Mouse (Mus musculus) heart, embryonic 10.5 days (tissue): Measurements from ENCODE around the gene Rhobtb1. TPM values are rescaled to one million over a fixed set of nuclear protein-coding genes. Genes with fewer than 3 reads are reported as not detected.

Experiments
- DNase-seq: peaks from one replicate; pipeline ENCODE4 v3.0.0-alpha.2; 2017; ENCODE audit warnings: low spot score
- H3K27ac ChIP-seq: fragments of 300-500 bp; sonication (generic); 2 replicates; pipeline ENCODE4 v1.5.1; 2016; ENCODE audit warnings: mild to moderate bottlenecking
- H3K27me3 ChIP-seq: fragments of 300-500 bp; sonication (generic); 2 replicates; pipeline ENCODE4 v1.6.1; 2016; ENCODE audit warnings: mild to moderate bottlenecking; ENCODE audit not compliant: poor library complexity, insufficient read depth, severe bottlenecking
- H3K36me3 ChIP-seq: fragments of 300-500 bp; sonication (generic); 2 replicates; pipeline ENCODE4 v1.6.1; 2016; ENCODE audit warnings: mild to moderate bottlenecking, moderate library complexity
- H3K4me1 ChIP-seq: fragments of 300-500 bp; sonication (generic); 2 replicates; pipeline ENCODE4 v1.6.1; 2016; ENCODE audit warnings: mild to moderate bottlenecking
- H3K4me3 ChIP-seq: fragments of 300-500 bp; sonication (generic); 2 replicates; pipeline ENCODE4 v1.5.1; 2016; ENCODE audit warnings: mild to moderate bottlenecking, moderate library complexity
- H3K9me3 ChIP-seq: fragments of 300-500 bp; sonication (generic); 2 replicates; pipeline ENCODE4 v1.6.1; 2016; ENCODE audit warnings: mild to moderate bottlenecking, moderate library complexity
- WGBS: fragments of 180-500 bp; shearing (Covaris S2); methylation state at CpG from one replicate; pipeline ENCODE4 v1.1.7; 2016; 5-methylcytosine and 5-hydroxymethylcytosine counted together
- polyA plus RNA-seq: library from polyadenylated mRNA; unstranded; fragments of >200 nt; fragmentation: Nextera tagmentation; extraction: Ambion mirVana; gene quantifications from 2 replicates; pipeline ENCODE4 v1.2.1, GENCODE M21; 2016

Rhobtb1 gene
- 26.6 and 28.4 TPM in 2 replicates for polyA plus RNA-seq

GRCm38 (mm10) chr10:69151045-69151444, at the start of gene Rhobtb1:
TSS of gene Rhobtb1 (plus strand) at chr10:69151434.
- WGBS = 71% methylated on average over 20 of the region's 20 CpGs
- no peak within 1 kb of the TSS for H3K27ac ChIP-seq
- H3K9me3 ChIP-seq = no peaks in the 10 kb centered on the region
- H3K4me3 ChIP-seq = no peak within 1 kb of the TSS
- no peaks in the 10 kb centered on the region for H3K36me3 ChIP-seq
- H3K27me3 ChIP-seq = no peaks in the 10 kb centered on the region
- no peak for DNase-seq
- 0 out of 2 replicates have a peak, but pooled peaks cover 4% of the 10 kb centered on the region for H3K4me1 ChIP-seq

GRCm38 (mm10) chr10:69101988-69102387, 49.2 kb upstream of the Rhobtb1 start:
- Histone ChIP-seq H3K4me1 (no peaks in the 10 kb centered on the region), H3K27me3 (no peaks in the 10 kb centered on the region), H3K9me3 (no peaks in the 10 kb centered on the region), H3K4me3 (no peak overlapping the region), H3K36me3 (no peaks in the 10 kb centered on the region), H3K27ac (no peak overlapping the region)
- 78% methylated on average over 4 of the region's 4 CpGs for WGBS
- DNase-seq = no peak

- no peak for DNase-seq
- H3K27me3 ChIP-seq = no peaks in the 10 kb centered on the region
These were observed 46.9 kb upstream of the Rhobtb1 start for GRCm38 (mm10) chr10:69104143-69104882.

GRCm38 (mm10) chr10:69104883-69105225, 46.4 kb upstream of the Rhobtb1 start:
- Histone ChIP-seq H3K27me3 (no peaks in the 10 kb centered on the region), H3K4me1 (no peaks in the 10 kb centered on the region), H3K36me3 (no peaks in the 10 kb centered on the region), H3K27ac (no peak overlapping the region), H3K4me3 (no peak overlapping the region), H3K9me3 (no peaks in the 10 kb centered on the region)
- WGBS = 66% methylated on average over 9 of the region's 9 CpGs
- no peak for DNase-seq

More at GRCm38 (mm10) chr10:69104143-69104882, 46.9 kb upstream of the Rhobtb1 start:
- WGBS = 80% methylated on average over 12 of the region's 12 CpGs
- H3K9me3 ChIP-seq = no peaks in the 10 kb centered on the region
- no peak overlapping the region for H3K4me3 ChIP-seq
- no peaks in the 10 kb centered on the region for H3K36me3 ChIP-seq
- no peaks in the 10 kb centered on the region for H3K4me1 ChIP-seq
- H3K27ac ChIP-seq = no peak overlapping the region

GRCm38 (mm10) chr10:69106796-69107195, 44.4 kb upstream of the Rhobtb1 start:
- H3K27me3 ChIP-seq = no peaks in the 10 kb centered on the region
- no peaks in the 10 kb centered on the region for H3K4me1 ChIP-seq
- no peak overlapping the region for H3K4me3 ChIP-seq
- no peaks in the 10 kb centered on the region for H3K9me3 ChIP-seq
- H3K27ac ChIP-seq = no peak overlapping the region
- H3K36me3 ChIP-seq = no peaks in the 10 kb centered on the region
- WGBS = 91% methylated on average over 1 of the region's 1 CpGs
- no peak for DNase-seq

GRCm38 (mm10) chr10:69107253-69107652, 44.0 kb upstream of the Rhobtb1 start:
- no peak for DNase-seq
- Histone ChIP-seq H3K9me3 (peaks cover under 1% of the 10 kb centered on the region; the same call in 1 of the 2 replicates), H3K4me3 (no peak overlapping the region), H3K27me3 (no peaks in the 10 kb centered on the region), H3K4me1 (no peaks in the 10 kb centered on the region), H3K36me3 (no peaks in the 10 kb centered on the region), H3K27ac (no peak overlapping the region)
- WGBS = 63% methylated on average over 8 of the region's 8 CpGs

- Histone ChIP-seq H3K36me3 (no peaks in the 10 kb centered on the region), H3K4me3 (no peak overlapping the region), H3K27ac (no peak overlapping the region), H3K27me3 (no peaks in the 10 kb centered on the region), H3K4me1 (no peaks in the 10 kb centered on the region), H3K9me3 (peaks cover 5% of the 10 kb centered on the region)
- DNase-seq = no peak
These were observed 36.9 kb upstream of the Rhobtb1 start for GRCm38 (mm10) chr10:69114384-69114783.

- Histone ChIP-seq H3K36me3 (no peaks in the 10 kb centered on the region), H3K9me3 (no peaks in the 10 kb centered on the region), H3K4me3 (no peak overlapping the region), H3K4me1 (no peaks in the 10 kb centered on the region), H3K27ac (no peak overlapping the region), H3K27me3 (no peaks in the 10 kb centered on the region)
- no peak for DNase-seq
These were observed 33.2 kb upstream of the Rhobtb1 start for GRCm38 (mm10) chr10:69117996-69118395.

GRCm38 (mm10) chr10:69118893-69119292, 32.3 kb upstream of the Rhobtb1 start:
- 82% methylated on average over 3 of the region's 3 CpGs for WGBS
- Histone ChIP-seq H3K27me3 (no peaks in the 10 kb centered on the region), H3K36me3 (no peaks in the 10 kb centered on the region), H3K27ac (no peak overlapping the region), H3K9me3 (no peaks in the 10 kb centered on the region), H3K4me1 (no peaks in the 10 kb centered on the region), H3K4me3 (no peak overlapping the region)
- DNase-seq = no peak

- Histone ChIP-seq H3K4me3 (no peak overlapping the region), H3K27ac (no peak overlapping the region), H3K4me1 (no peaks in the 10 kb centered on the region), H3K27me3 (no peaks in the 10 kb centered on the region), H3K9me3 (no peaks in the 10 kb centered on the region), H3K36me3 (no peaks in the 10 kb centered on the region)
- WGBS = 88% methylated on average over 1 of the region's 1 CpGs
- DNase-seq = no peak
These were observed 31.8 kb upstream of the Rhobtb1 start for GRCm38 (mm10) chr10:69119456-69119855.

- Histone ChIP-seq H3K27ac (no peak overlapping the region), H3K36me3 (no peaks in the 10 kb centered on the region), H3K9me3 (no peaks in the 10 kb centered on the region), H3K4me1 (no peaks in the 10 kb centered on the region), H3K27me3 (no peaks in the 10 kb centered on the region), H3K4me3 (no peak overlapping the region)
- no peak for DNase-seq
- WGBS = 87% methylated on average over 2 of the region's 2 CpGs
These were observed 24.7 kb upstream of the Rhobtb1 start for GRCm38 (mm10) chr10:69126546-69126945.

- no peaks in the 10 kb centered on the region for H3K9me3 ChIP-seq
- H3K4me1 ChIP-seq = no peaks in the 10 kb centered on the region
- no peak for DNase-seq
- WGBS = 68% methylated on average over 3 of the region's 3 CpGs
- H3K27me3 ChIP-seq = no peaks in the 10 kb centered on the region
- H3K27ac ChIP-seq = no peak overlapping the region
- H3K4me3 ChIP-seq = no peak overlapping the region
- no peaks in the 10 kb centered on the region for H3K36me3 ChIP-seq
These were observed 22.7 kb upstream of the Rhobtb1 start for GRCm38 (mm10) chr10:69128531-69128930.

- no peaks in the 10 kb centered on the region for H3K27me3 ChIP-seq
- H3K9me3 ChIP-seq = no peaks in the 10 kb centered on the region
- 84% methylated on average over 5 of the region's 5 CpGs for WGBS
- H3K4me3 ChIP-seq = no peak overlapping the region
- H3K36me3 ChIP-seq = no peaks in the 10 kb centered on the region
- H3K27ac ChIP-seq = no peak overlapping the region
- H3K4me1 ChIP-seq = no peaks in the 10 kb centered on the region
- no peak for DNase-seq
These were observed 20.6 kb upstream of the Rhobtb1 start for GRCm38 (mm10) chr10:69130613-69131012.

- no peaks in the 10 kb centered on the region for H3K4me1 ChIP-seq
- no peaks in the 10 kb centered on the region for H3K27me3 ChIP-seq
- DNase-seq = no peak
These were observed 16.9 kb upstream of the Rhobtb1 start for GRCm38 (mm10) chr10:69134356-69134755.

More at GRCm38 (mm10) chr10:69134356-69134755, 16.9 kb upstream of the Rhobtb1 start:
- Histone ChIP-seq H3K4me3 (no peak overlapping the region), H3K36me3 (no peaks in the 10 kb centered on the region), H3K27ac (no peak overlapping the region), H3K9me3 (no peaks in the 10 kb centered on the region)
